Mouse (Mus musculus) layer of hippocampus, adult 18-20 months (tissue): ENCODE measurements at regions not wholly inside any gene's neighbourhood (a gene's known extent, or its start where the extent isn't known, plus 50 kb on each side); places are given as distances from the start of the nearest gene placed in this dataset.

Experiments used
- DNase-seq, 2 experiments: peaks; one replicate each; pipeline ENCODE4 v3.0.0; 2022; ENCODE audit warnings: low spot score in 2 of 2

GRCm38 (mm10) chr10:56587205-56587604 lies 210.1 kb downstream of the Gja1 start:
- no peak for DNase-seq

- DNase-seq: no peak
Observed at GRCm38 (mm10) chr10:56597382-56597781, 220.3 kb downstream of the Gja1 start.

GRCm38 (mm10) chr10:56598191-56598590 lies 221.1 kb downstream of the Gja1 start:
- DNase-seq: no peak

- DNase-seq: no peak
Observed at GRCm38 (mm10) chr10:56599923-56600322, 222.8 kb downstream of the Gja1 start.

- peak; percentile 13 for DNase-seq
Observed at GRCm38 (mm10) chr10:56611564-56612288, 234.6 kb downstream of the Gja1 start.

GRCm38 (mm10) chr10:56642656-56643055 lies 265.5 kb downstream of the Gja1 start:
- DNase-seq: no peak

- DNase-seq: no peak
Observed at GRCm38 (mm10) chr10:56643376-56644135, 266.4 kb downstream of the Gja1 start.

GRCm38 (mm10) chr10:56660501-56660900 lies 283.4 kb downstream of the Gja1 start:
- no peak for DNase-seq

GRCm38 (mm10) chr10:56673919-56674318 lies 296.8 kb downstream of the Gja1 start:
- DNase-seq: no peak

- DNase-seq: no peak
Observed at GRCm38 (mm10) chr10:56682901-56683300, 305.8 kb downstream of the Gja1 start.

- no peak for DNase-seq
Observed at GRCm38 (mm10) chr10:56685655-56686250, 308.6 kb downstream of the Gja1 start.

- DNase-seq: no peak
Observed at GRCm38 (mm10) chr10:56691467-56691866, 314.3 kb downstream of the Gja1 start.

- no peak for DNase-seq
Observed at GRCm38 (mm10) chr10:56695100-56695499, 318.0 kb downstream of the Gja1 start.

GRCm38 (mm10) chr10:56700126-56700525 lies 323.0 kb downstream of the Gja1 start:
- DNase-seq: no peak

- no peak for DNase-seq
Observed at GRCm38 (mm10) chr10:56708411-56708810, 331.3 kb downstream of the Gja1 start.

- DNase-seq: no peak
Observed at GRCm38 (mm10) chr10:56708886-56709285, 331.8 kb downstream of the Gja1 start.

- no peak for DNase-seq
Observed at GRCm38 (mm10) chr10:56712611-56713105, 335.5 kb downstream of the Gja1 start.

GRCm38 (mm10) chr10:56737073-56737472 lies 359.9 kb downstream of the Gja1 start:
- DNase-seq: no peak

- DNase-seq: no peak
Observed at GRCm38 (mm10) chr10:56739621-56740020, 362.5 kb downstream of the Gja1 start.

- no peak for DNase-seq
Observed at GRCm38 (mm10) chr10:56752134-56752533, 375.0 kb downstream of the Gja1 start.

GRCm38 (mm10) chr10:56753576-56753975 lies 376.4 kb downstream of the Gja1 start:
- DNase-seq: no peak

- peak in 1 of 2 experiments; percentile 7 for DNase-seq
Observed at GRCm38 (mm10) chr10:56754546-56755175, 377.5 kb downstream of the Gja1 start.
